Comparison of ENCODE assay signal across 8 mouse cellular contexts in genomic region chr10:26919307-26919977, GRCm38 (mm10).
DNase-seq lines count a peak whose midpoint lies in the region; ATAC-seq and TF ChIP-seq lines count a peak whose summit lies in the region.

No protein-coding gene starts in this region.

- no peaks in the 10 kb centered on the region for H3K9me3 ChIP-seq in lung, embryonic 14.5 days (ENCODE audit: low read depth, low read length)

- 32% methylated on average over 5 of the region's 5 CpGs for WGBS in lung, embryonic 14.5 days

- ATAC-seq in hematopoietic stem cell, adult 5-6 weeks (replicated peaks in 1 of 2; ENCODE audit: insufficient read depth in 1 of 2, low FRiP score in 2 of 2, low TSS enrichment in 1 of 2, low read depth in 1 of 2, poor library complexity in 2 of 2, severe bottlenecking in 2 of 2): peak; percentile 53 to 62; a peak in 2 of 4 replicates
- peak; percentile 62; the same call in 1 of the 2 replicates for ATAC-seq in lung, embryonic 14.5 days (ENCODE audit: insufficient read depth)
- ATAC-seq in monocyte, adult 5-6 weeks (replicated peaks; ENCODE audit: insufficient number of reproducible peaks, low FRiP score, low TSS enrichment, poor library complexity, severe bottlenecking): no peak

- no peak overlapping the region for H3K27ac ChIP-seq in lung, embryonic 14.5 days (ENCODE audit: low read depth)

- TF ChIP-seq CTCF in lung, embryonic 14.5 days (IDR thresholded peaks at IDR 0.05; ENCODE audit: low read depth): peak; percentile 68

- DNase-seq in 416B (ENCODE audit: low read depth) (peak; percentile 80), ES-CJ7 (ENCODE audit: low read depth, low spot score) (peak; percentile 84)
- DNase-seq in cerebellum, postnatal 36 days: peak; percentile 5 to 34
- peak; percentile 30 to 75 for DNase-seq in layer of hippocampus, adult 18-20 months (ENCODE audit: low spot score in 2 of 2)
- DNase-seq in lung, embryonic 14.5 days: peak; percentile 81
- DNase-seq in right cerebral cortex, adult 18-20 months: peak; percentile 56

- H3K27me3 ChIP-seq in lung, embryonic 14.5 days (ENCODE audit: insufficient read depth, low read length): no peaks in the 10 kb centered on the region

- no peaks in the 10 kb centered on the region for H3K4me1 ChIP-seq in lung, embryonic 14.5 days (ENCODE audit: insufficient read depth)

- H3K36me3 ChIP-seq in lung, embryonic 14.5 days (ENCODE audit: insufficient read depth): no peaks in the 10 kb centered on the region

- no peak overlapping the region for H3K9ac ChIP-seq in lung, embryonic 14.5 days

- no peak overlapping the region for H3K4me3 ChIP-seq in lung, embryonic 14.5 days (ENCODE audit: low read depth, low read length)

- H3K4me2 ChIP-seq in lung, embryonic 14.5 days: no peak overlapping the region

Comparison
In these comparisons a context has a peak if more than half of its experiments do, and no peak if none do; other contexts are left out.
1. DNase-seq: peak in every context shown above with its lines; median percentile 84 in ES-CJ7; 81 in lung, embryonic 14.5 days; 80 in 416B; 56 in right cerebral cortex, adult 18-20 months; 52 in layer of hippocampus, adult 18-20 months; 20 in cerebellum, postnatal 36 days.